Mouse (Mus musculus) kidney, embryonic 15.5 days (tissue): ENCODE data around the gene Izumo4. TPM values are rescaled to one million over a fixed set of nuclear protein-coding genes. Genes with fewer than 3 reads are reported as not detected.
A peak's percentile ranks its signal among the peaks of the same experiment; 100 is the strongest.

Source experiments
- ATAC-seq: fragments of 200-750 bp; cut with Nextera tagmentation; replicated peaks from 2 replicates; pipeline ENCODE4 v1.8.0; 2017; ENCODE audit warnings: moderate TSS enrichment; ENCODE audit not compliant: low FRiP score
- H3K27ac ChIP-seq: fragments of 300-500 bp; sonication (generic); 2 replicates; pipeline ENCODE4 v1.5.1; 2015; ENCODE audit warnings: mild to moderate bottlenecking, inconsistent platforms
- H3K27me3 ChIP-seq: fragments of 300-500 bp; sonication (generic); 2 replicates; pipeline ENCODE4 v1.6.1; 2015; ENCODE audit warnings: inconsistent platforms
- H3K36me3 ChIP-seq: fragments of 300-500 bp; sonication (generic); 2 replicates; pipeline ENCODE4 v1.6.1; 2015; ENCODE audit warnings: inconsistent platforms
- H3K4me1 ChIP-seq: fragments of 300-500 bp; sonication (generic); 2 replicates; pipeline ENCODE4 v1.6.1; 2015; ENCODE audit warnings: inconsistent platforms
- H3K4me2 ChIP-seq: fragments of 300-500 bp; sonication (generic); 2 replicates; pipeline ENCODE4 v1.6.1; 2015; ENCODE audit warnings: moderate library complexity, mild to moderate bottlenecking, inconsistent platforms
- H3K4me3 ChIP-seq: fragments of 300-500 bp; sonication (generic); replicated peaks from 2 replicates; pipeline ENCODE4 v1.5.1; 2015; ENCODE audit warnings: mild to moderate bottlenecking, inconsistent platforms
- H3K9ac ChIP-seq: fragments of 300-500 bp; sonication (generic); 2 replicates; pipeline ENCODE4 v1.6.1; 2015; ENCODE audit warnings: mild to moderate bottlenecking, inconsistent platforms
- H3K9me3 ChIP-seq: fragments of 300-500 bp; sonication (generic); replicated peaks from 2 replicates; pipeline ENCODE4 v1.6.1; 2016; ENCODE audit warnings: inconsistent platforms
- WGBS: fragments of 180-500 bp; shearing (Covaris S2); methylation state at CpG from one replicate; pipeline ENCODE4 v1.1.7; 2015; ENCODE audit warnings: mixed read lengths; 5-methylcytosine and 5-hydroxymethylcytosine counted together
- polyA plus RNA-seq: library from polyadenylated mRNA; unstranded; fragments of >200 nt; fragmentation: Nextera tagmentation; extraction: Ambion mirVana; gene quantifications from 2 replicates; pipeline ENCODE4 v1.2.1, GENCODE M21; 2015

The Izumo4 gene
- polyA plus RNA-seq, result 22.8 and 26.2 TPM in 2 replicates

GRCm38 (mm10) chr10:80701721-80702535, at the start of gene Izumo4, which contains the start of gene Mob3a:
TSS of gene Izumo4 (plus strand) at chr10:80702184.
TSS of gene Mob3a (minus strand) at chr10:80701977.
- Histone ChIP-seq H3K9me3 (no peaks in the 10 kb centered on the region), H3K4me3 (peak within 1 kb of the TSS; percentile 71), H3K36me3 (peaks cover 16% of the 10 kb centered on the region), H3K4me2 (peak within 1 kb of the TSS; percentile 78), H3K9ac (peak within 1 kb of the TSS; percentile 66), H3K4me1 (peaks cover 46% of the 10 kb centered on the region), H3K27ac (peak within 1 kb of the TSS; percentile 90), H3K27me3 (no peaks in the 10 kb centered on the region)
- peak; percentile 97 for ATAC-seq
- under 1% methylated on average over 59 of the region's 59 CpGs for WGBS

DNA sequence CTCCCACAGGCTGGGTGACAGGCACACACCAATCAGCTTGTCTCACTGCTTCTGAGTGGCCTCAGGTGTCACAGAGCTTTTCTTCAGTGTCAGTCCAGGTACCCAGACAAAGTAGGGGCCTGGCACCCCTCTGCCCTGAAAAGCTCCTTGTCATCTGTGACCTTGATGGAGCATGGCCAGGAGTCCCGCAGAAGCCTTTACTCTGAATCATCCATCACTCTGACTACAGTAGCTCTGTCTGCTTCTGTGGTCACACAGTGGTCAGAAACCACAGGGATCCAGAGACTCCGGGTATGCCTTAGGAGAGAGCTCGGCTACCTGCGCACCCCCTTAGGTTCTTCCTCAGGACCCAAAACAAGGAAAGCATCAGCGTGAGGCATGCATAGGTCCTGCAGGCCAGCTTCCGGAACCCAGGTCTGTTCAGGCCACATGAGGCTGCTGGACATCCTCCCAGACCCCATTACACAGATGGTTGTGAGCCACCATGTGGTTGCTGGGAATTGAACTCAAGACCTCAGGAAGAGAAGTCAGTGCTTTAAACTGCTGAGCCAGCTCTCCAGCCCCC, 48.7 kb upstream of the Izumo4 start:
- Histone ChIP-seq H3K36me3 (peaks cover 29% of the 10 kb centered on the region; the same call in 1 of the 2 replicates), H3K9me3 (no peaks in the 10 kb centered on the region), H3K27ac (no peak overlapping the region), H3K9ac (no peak overlapping the region), H3K4me3 (no peak overlapping the region), H3K4me2 (no peak overlapping the region), H3K27me3 (no peaks in the 10 kb centered on the region), H3K4me1 (peaks cover 43% of the 10 kb centered on the region)
- 86% methylated on average over 6 of the region's 6 CpGs for WGBS
- ATAC-seq, result no peak

- WGBS, result 83% methylated on average over 6 of the region's 6 CpGs
- no peaks in the 10 kb centered on the region for H3K9me3 ChIP-seq
- peak overlapping the region; percentile 98; the same call in 1 of the 2 replicates for H3K9ac ChIP-seq
- H3K27ac ChIP-seq, result no peak overlapping the region
- no peaks in the 10 kb centered on the region for H3K27me3 ChIP-seq
- H3K36me3 ChIP-seq, result peaks cover 16% of the 10 kb centered on the region; the same call in 1 of the 2 replicates
- peak overlapping the region; percentile 82 for H3K4me2 ChIP-seq
- ATAC-seq, result no peak
- peak overlapping the region; percentile 91 for H3K4me3 ChIP-seq
- H3K4me1 ChIP-seq, result peaks cover 51% of the 10 kb centered on the region
Measured at GRCm38 (mm10) chr10:80654866-80655265, 47.1 kb upstream of the Izumo4 start.

GRCm38 (mm10) chr10:80655406-80656129, 46.4 kb upstream of the Izumo4 start:
- peak overlapping the region; percentile 98 for H3K9ac ChIP-seq
- peak overlapping the region; percentile 61 for H3K27ac ChIP-seq
- H3K9me3 ChIP-seq, result no peaks in the 10 kb centered on the region
- WGBS, result 7% methylated on average over 12 of the region's 12 CpGs
- peak; percentile 47 for ATAC-seq
- H3K36me3 ChIP-seq, result peaks cover 15% of the 10 kb centered on the region; the same call in 1 of the 2 replicates
- H3K4me2 ChIP-seq, result peak overlapping the region; percentile 82
- no peaks in the 10 kb centered on the region for H3K27me3 ChIP-seq
- peaks cover 45% of the 10 kb centered on the region for H3K4me1 ChIP-seq
- H3K4me3 ChIP-seq, result peak overlapping the region; percentile 91

GRCm38 (mm10) chr10:80656130-80656862, 45.7 kb upstream of the Izumo4 start:
- WGBS, result under 1% methylated on average over 72 of the region's 72 CpGs
- Histone ChIP-seq H3K4me2 (peak overlapping the region; percentile 82), H3K9me3 (no peaks in the 10 kb centered on the region), H3K27me3 (no peaks in the 10 kb centered on the region), H3K9ac (peak overlapping the region; percentile 98), H3K4me3 (peak overlapping the region; percentile 91), H3K36me3 (peaks cover 11% of the 10 kb centered on the region; the same call in 1 of the 2 replicates), H3K4me1 (peaks cover 48% of the 10 kb centered on the region), H3K27ac (peak overlapping the region; percentile 97)
- ATAC-seq, result peak; percentile 84

DNA sequence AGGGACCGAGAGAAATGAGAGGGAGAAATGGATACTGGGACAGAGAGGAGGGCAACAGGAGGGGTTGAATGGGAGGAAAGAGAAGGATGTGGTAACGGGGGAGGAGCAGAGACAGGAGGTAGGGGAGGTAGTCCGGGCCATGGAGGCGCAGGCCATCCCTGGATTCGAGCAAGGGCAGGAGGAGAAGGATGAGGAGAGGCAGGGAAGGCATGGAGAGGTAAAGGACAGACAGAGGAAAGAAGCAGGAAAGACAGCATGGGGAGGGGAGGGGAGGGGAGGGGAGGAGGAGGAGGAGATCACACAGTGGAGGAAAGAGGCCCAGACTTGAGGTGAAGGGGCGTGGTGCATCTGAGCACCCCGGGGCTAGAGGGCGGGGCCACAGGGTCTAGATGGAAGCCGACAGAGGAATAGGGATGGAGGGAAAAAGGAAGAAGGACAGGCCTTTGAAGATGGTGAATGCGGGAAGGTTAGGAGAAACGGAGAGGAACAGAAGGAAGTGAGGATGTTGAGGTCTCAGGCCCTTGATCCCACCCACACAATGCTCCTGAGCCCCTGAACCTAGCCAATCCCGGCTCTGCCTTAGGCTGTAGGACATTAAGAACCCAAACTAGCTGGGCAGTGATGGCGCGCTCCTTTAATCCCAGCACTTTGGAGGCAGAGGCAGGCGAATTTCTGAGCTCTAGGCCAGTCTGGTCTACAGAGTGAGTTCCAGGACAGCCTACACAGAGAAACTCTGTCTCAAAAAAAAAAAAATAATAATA, 44.9 kb upstream of the Izumo4 start, which contains the start of gene Btbd2:
Btbd2 (minus strand) TSS at position 209 of the 761 bp plus-strand sequence.
- H3K9ac ChIP-seq, result peak within 1 kb of the TSS; percentile 98
- no peaks in the 10 kb centered on the region for H3K9me3 ChIP-seq
- no peaks in the 10 kb centered on the region for H3K27me3 ChIP-seq
- H3K4me2 ChIP-seq, result peak within 1 kb of the TSS; percentile 82
- peak; percentile 57 for ATAC-seq
- peaks cover 50% of the 10 kb centered on the region for H3K4me1 ChIP-seq
- WGBS, result 18% methylated on average over 15 of the region's 15 CpGs
- H3K4me3 ChIP-seq, result peak within 1 kb of the TSS; percentile 91
- H3K36me3 ChIP-seq, result peaks cover 6% of the 10 kb centered on the region; the same call in 1 of the 2 replicates
- peak within 1 kb of the TSS; percentile 97 for H3K27ac ChIP-seq

DNA sequence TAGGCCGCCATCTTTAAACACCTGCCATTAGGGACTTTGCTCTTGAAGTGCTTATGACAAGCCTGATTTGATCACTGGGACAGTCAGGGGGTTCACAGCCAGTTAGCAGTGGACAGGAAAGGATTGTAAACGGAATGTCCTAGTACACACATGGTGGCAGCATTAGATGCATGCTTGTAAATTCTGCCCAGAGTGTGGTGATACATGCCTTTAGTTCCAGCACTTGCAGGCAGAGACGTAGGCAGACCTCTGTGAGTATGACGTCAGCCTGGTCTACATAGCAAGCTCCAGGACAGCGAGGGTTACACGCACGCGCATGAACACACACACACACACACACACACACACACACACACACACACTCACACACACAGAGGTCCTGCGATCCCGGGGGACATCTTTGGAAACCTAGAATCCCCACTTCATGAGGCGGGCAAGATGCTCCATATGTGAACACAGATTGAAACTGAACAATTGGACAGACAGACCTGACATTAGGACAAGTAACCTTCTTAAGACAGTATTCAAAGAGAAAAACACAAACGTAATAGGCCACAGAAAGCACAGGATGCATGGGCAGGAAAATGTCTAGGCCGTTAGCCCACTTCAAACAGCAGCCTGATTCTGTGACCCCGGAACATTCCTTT, 43.7 kb upstream of the Izumo4 start:
- no peak overlapping the region for H3K4me3 ChIP-seq
- H3K4me1 ChIP-seq, result peaks cover 51% of the 10 kb centered on the region
- 88% methylated on average over 14 of the region's 14 CpGs for WGBS
- H3K9ac ChIP-seq, result no peak overlapping the region
- H3K36me3 ChIP-seq, result no peaks in the 10 kb centered on the region
- H3K27ac ChIP-seq, result no peak overlapping the region
- no peak for ATAC-seq
- no peaks in the 10 kb centered on the region for H3K27me3 ChIP-seq
- no peak overlapping the region for H3K4me2 ChIP-seq
- no peaks in the 10 kb centered on the region for H3K9me3 ChIP-seq

GRCm38 (mm10) chr10:80658841-80659202, 43.2 kb upstream of the Izumo4 start:
- no peaks in the 10 kb centered on the region for H3K9me3 ChIP-seq
- H3K4me3 ChIP-seq, result 0 out of 2 replicates have a peak overlapping the region, but pooled peaks have one; percentile 1
- H3K36me3 ChIP-seq, result no peaks in the 10 kb centered on the region
- no peak overlapping the region for H3K4me2 ChIP-seq
- ATAC-seq, result no peak
- no peaks in the 10 kb centered on the region for H3K27me3 ChIP-seq
- H3K27ac ChIP-seq, result peak overlapping the region; percentile 34; the same call in 1 of the 2 replicates
- H3K9ac ChIP-seq, result no peak overlapping the region
- H3K4me1 ChIP-seq, result peaks cover 52% of the 10 kb centered on the region
- WGBS, result 57% methylated on average over 4 of the region's 4 CpGs

GRCm38 (mm10) chr10:80659213-80659612, 42.8 kb upstream of the Izumo4 start:
- ATAC-seq, result no peak
- H3K4me2 ChIP-seq, result peak overlapping the region; percentile 31
- peaks cover 53% of the 10 kb centered on the region for H3K4me1 ChIP-seq
- peak overlapping the region; percentile 1; the same call in 1 of the 2 replicates for H3K4me3 ChIP-seq
- no peaks in the 10 kb centered on the region for H3K9me3 ChIP-seq
- WGBS, result 17% methylated on average over 10 of the region's 10 CpGs
- H3K9ac ChIP-seq, result no peak overlapping the region
- H3K27ac ChIP-seq, result peak overlapping the region; percentile 34; the same call in 1 of the 2 replicates
- H3K27me3 ChIP-seq, result no peaks in the 10 kb centered on the region
- H3K36me3 ChIP-seq, result no peaks in the 10 kb centered on the region

DNA sequence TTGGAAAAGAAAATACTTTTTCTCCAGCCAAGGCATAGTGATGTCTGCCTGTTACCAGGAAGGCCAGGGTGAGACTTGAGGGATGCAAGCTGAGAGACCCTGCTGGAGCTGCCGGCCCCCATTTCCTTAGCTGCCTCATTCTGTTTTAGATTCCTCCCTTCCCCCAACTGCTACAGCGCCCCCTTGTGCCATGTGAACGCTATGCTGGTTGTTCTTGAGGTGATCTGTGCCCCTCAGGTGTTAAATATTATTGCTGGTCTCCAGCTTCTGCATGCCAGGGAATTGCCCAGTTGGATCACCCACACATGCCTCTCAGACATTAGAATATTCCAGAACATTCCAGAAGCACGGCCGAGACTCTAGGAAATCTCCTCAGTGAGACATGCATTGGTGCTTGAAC, 40.8 kb upstream of the Izumo4 start:
- Histone ChIP-seq H3K36me3 (peaks cover 5% of the 10 kb centered on the region), H3K27me3 (no peaks in the 10 kb centered on the region), H3K4me1 (peaks cover 56% of the 10 kb centered on the region), H3K27ac (no peak overlapping the region), H3K9me3 (no peaks in the 10 kb centered on the region), H3K4me2 (no peak overlapping the region), H3K9ac (no peak overlapping the region), H3K4me3 (no peak overlapping the region)
- ATAC-seq, result no peak
- WGBS, result 31% methylated on average over 5 of the region's 5 CpGs
